Mouse (Mus musculus) neural tube, embryonic 13.5 days (tissue): ENCODE results near the gene Gm49388. TPM values are rescaled to one million over a fixed set of nuclear protein-coding genes. Genes with fewer than 3 reads are reported as not detected.

Experiments used
- ATAC-seq: fragments of 200-750 bp; cut with Nextera tagmentation; 2 replicates; pipeline ENCODE4 v1.8.0; 2017; ENCODE audit warnings: low read depth, mild to moderate bottlenecking, moderate TSS enrichment, moderate library complexity
- H3K27ac ChIP-seq: fragments of 300-500 bp; sonication (generic); replicated peaks from 2 replicates; pipeline ENCODE4 v1.5.1; 2015; ENCODE audit warnings: moderate library complexity, mild to moderate bottlenecking, inconsistent platforms
- H3K27me3 ChIP-seq: fragments of 300-500 bp; sonication (generic); 2 replicates; pipeline ENCODE4 v1.6.1; 2015; ENCODE audit warnings: mild to moderate bottlenecking, inconsistent platforms
- H3K36me3 ChIP-seq: fragments of 300-500 bp; sonication (generic); 2 replicates; pipeline ENCODE4 v1.6.1; 2015; ENCODE audit warnings: mild to moderate bottlenecking, inconsistent platforms
- H3K4me1 ChIP-seq: fragments of 300-500 bp; sonication (generic); replicated peaks from 2 replicates; pipeline ENCODE4 v1.6.1; 2015; ENCODE audit warnings: inconsistent platforms
- H3K4me2 ChIP-seq: fragments of 300-500 bp; sonication (generic); 2 replicates; pipeline ENCODE4 v1.6.1; 2015; ENCODE audit warnings: inconsistent platforms, mild to moderate bottlenecking, moderate library complexity
- H3K4me3 ChIP-seq: fragments of 300-500 bp; sonication (generic); 2 replicates; pipeline ENCODE4 v1.5.1; 2015; ENCODE audit warnings: mild to moderate bottlenecking, inconsistent platforms
- H3K9ac ChIP-seq: fragments of 300-500 bp; sonication (generic); 2 replicates; pipeline ENCODE4 v1.6.1; 2015; ENCODE audit warnings: moderate library complexity, mild to moderate bottlenecking, inconsistent platforms
- H3K9me3 ChIP-seq: fragments of 300-500 bp; sonication (generic); 2 replicates; pipeline ENCODE4 v1.6.1; 2016; ENCODE audit warnings: inconsistent platforms
- WGBS: fragments of 180-500 bp; shearing (Covaris S2); methylation state at CpG from one replicate; pipeline ENCODE4 v1.1.7; 2015; 5-methylcytosine and 5-hydroxymethylcytosine counted together
- polyA plus RNA-seq: library from polyadenylated mRNA; unstranded; fragments of >200 nt; fragmentation: Nextera tagmentation; extraction: Ambion mirVana; gene quantifications from 2 replicates; pipeline ENCODE4 v1.2.1, GENCODE M21; 2015

Gene Gm49388
- polyA plus RNA-seq, 1 experiment from 2014 or later: not detected

- no peak overlapping the region for H3K4me2 ChIP-seq
- no peak for ATAC-seq
- WGBS: 83% methylated on average over 4 of the region's 4 CpGs
These were observed 28.4 kb downstream of the Gm49388 start for GRCm38 (mm10) chr7:127813821-127814220.

DNA sequence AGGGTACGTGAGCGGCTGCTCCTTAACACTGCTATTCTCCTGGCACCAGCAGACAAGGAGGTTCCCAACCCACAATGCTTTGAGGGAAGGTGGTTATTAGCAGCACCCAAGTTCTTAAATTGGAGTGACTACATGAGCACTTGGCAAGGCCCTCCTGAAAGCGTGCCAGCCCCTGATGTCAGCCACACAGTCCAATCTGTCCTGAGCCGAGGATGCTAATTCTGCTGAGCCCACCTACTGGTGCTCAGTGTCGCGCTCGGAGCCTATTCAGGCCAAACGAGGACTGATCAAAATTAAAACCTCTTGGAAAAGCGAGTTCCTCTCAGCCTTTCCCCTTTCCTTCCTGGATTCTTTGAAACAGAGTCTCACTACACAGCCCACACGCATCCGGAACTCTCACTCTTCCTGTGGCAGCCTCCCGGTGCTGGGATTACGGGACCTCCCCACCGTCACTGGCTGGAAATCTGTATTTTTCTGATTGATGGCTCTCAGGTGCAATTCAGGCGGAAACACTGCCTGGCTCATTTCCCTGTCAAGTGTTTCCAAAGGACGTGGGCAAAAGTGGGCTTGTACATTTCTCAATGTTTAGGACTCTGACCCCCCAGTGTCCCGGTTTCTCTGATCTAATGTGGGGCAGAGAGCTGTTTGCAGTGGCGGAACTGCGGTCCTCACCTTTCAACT is 29.0 kb downstream of the Gm49388 start:
- H3K36me3 ChIP-seq: peaks cover 68% of the 10 kb centered on the region

More at GRCm38 (mm10) chr7:127813821-127814220, 28.4 kb downstream of the Gm49388 start:
- peaks cover 72% of the 10 kb centered on the region for H3K36me3 ChIP-seq
- no peak overlapping the region for H3K27ac ChIP-seq
- no peak overlapping the region for H3K4me3 ChIP-seq
- no peak overlapping the region for H3K9ac ChIP-seq
- H3K9me3 ChIP-seq: no peaks in the 10 kb centered on the region
- no peaks in the 10 kb centered on the region for H3K27me3 ChIP-seq
- H3K4me1 ChIP-seq: no peaks in the 10 kb centered on the region

DNA sequence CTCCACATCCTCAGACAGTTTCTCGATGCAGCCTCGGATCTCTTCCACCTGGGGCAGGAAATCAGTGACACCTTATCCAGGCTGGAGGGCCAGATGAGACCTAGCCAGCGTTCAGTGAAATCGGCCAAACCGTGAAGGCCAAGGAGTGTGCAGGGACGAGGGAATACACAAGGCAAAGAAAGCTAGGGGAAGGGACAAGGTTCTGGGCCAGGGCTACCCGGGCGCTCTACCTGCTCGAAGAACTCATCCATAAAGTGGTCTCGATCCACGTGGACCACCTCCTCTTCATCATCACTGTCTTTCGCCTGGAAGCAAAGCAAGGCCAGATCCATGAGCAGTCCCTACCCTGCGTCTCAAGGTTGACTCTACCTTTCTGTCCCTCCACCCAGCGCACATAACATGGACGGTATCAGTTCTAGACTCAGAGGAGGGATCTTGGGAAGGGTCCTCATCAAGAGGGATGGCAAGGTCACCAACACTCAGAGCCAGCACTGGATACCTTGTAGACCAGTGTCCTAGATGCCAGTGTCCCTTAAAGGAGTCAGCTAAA is 29.8 kb downstream of the Gm49388 start:
- Histone ChIP-seq H3K36me3 (peaks cover 59% of the 10 kb centered on the region), H3K4me1 (no peaks in the 10 kb centered on the region), H3K4me3 (no peak overlapping the region), H3K27ac (no peak overlapping the region), H3K9me3 (no peaks in the 10 kb centered on the region), H3K27me3 (no peaks in the 10 kb centered on the region), H3K9ac (peak overlapping the region; percentile 26; the same call in 1 of the 2 replicates), H3K4me2 (no peak overlapping the region)
- ATAC-seq: no peak
- 93% methylated on average over 15 of the region's 15 CpGs for WGBS

More for the DNA sequence above, 29.0 kb downstream of the Gm49388 start:
- no peak overlapping the region for H3K9ac ChIP-seq
- 85% methylated on average over 19 of the region's 19 CpGs for WGBS
- H3K27me3 ChIP-seq: no peaks in the 10 kb centered on the region
- H3K27ac ChIP-seq: no peak overlapping the region
- no peak overlapping the region for H3K4me2 ChIP-seq
- H3K9me3 ChIP-seq: no peaks in the 10 kb centered on the region
- H3K4me3 ChIP-seq: no peak overlapping the region
- no peak for ATAC-seq
- no peaks in the 10 kb centered on the region for H3K4me1 ChIP-seq

- peaks cover 49% of the 10 kb centered on the region for H3K36me3 ChIP-seq
- H3K27me3 ChIP-seq: no peaks in the 10 kb centered on the region
- no peak overlapping the region for H3K27ac ChIP-seq
- no peaks in the 10 kb centered on the region for H3K9me3 ChIP-seq
- peaks cover 6% of the 10 kb centered on the region; the same call in 1 of the 2 replicates for H3K4me1 ChIP-seq
- peak overlapping the region; percentile 26 for H3K9ac ChIP-seq
- no peak overlapping the region for H3K4me2 ChIP-seq
- no peak overlapping the region for H3K4me3 ChIP-seq
- 66% methylated on average over 15 of the region's 15 CpGs for WGBS
- no peak for ATAC-seq
These were observed 30.8 kb downstream of the Gm49388 start for GRCm38 (mm10) chr7:127815954-127816821.

GRCm38 (mm10) chr7:127817053-127817452 is 31.6 kb downstream of the Gm49388 start:
- WGBS: 79% methylated on average over 7 of the region's 7 CpGs
- Histone ChIP-seq H3K4me1 (peaks cover 12% of the 10 kb centered on the region; the same call in 1 of the 2 replicates), H3K36me3 (peaks cover 42% of the 10 kb centered on the region), H3K4me2 (no peak overlapping the region), H3K27ac (no peak overlapping the region), H3K4me3 (no peak overlapping the region), H3K9ac (no peak overlapping the region), H3K9me3 (no peaks in the 10 kb centered on the region), H3K27me3 (no peaks in the 10 kb centered on the region)
- no peak for ATAC-seq

GRCm38 (mm10) chr7:127817776-127818175 is 32.4 kb downstream of the Gm49388 start:
- WGBS: 91% methylated on average over 5 of the region's 5 CpGs
- no peak overlapping the region for H3K4me2 ChIP-seq
- no peak for ATAC-seq

DNA sequence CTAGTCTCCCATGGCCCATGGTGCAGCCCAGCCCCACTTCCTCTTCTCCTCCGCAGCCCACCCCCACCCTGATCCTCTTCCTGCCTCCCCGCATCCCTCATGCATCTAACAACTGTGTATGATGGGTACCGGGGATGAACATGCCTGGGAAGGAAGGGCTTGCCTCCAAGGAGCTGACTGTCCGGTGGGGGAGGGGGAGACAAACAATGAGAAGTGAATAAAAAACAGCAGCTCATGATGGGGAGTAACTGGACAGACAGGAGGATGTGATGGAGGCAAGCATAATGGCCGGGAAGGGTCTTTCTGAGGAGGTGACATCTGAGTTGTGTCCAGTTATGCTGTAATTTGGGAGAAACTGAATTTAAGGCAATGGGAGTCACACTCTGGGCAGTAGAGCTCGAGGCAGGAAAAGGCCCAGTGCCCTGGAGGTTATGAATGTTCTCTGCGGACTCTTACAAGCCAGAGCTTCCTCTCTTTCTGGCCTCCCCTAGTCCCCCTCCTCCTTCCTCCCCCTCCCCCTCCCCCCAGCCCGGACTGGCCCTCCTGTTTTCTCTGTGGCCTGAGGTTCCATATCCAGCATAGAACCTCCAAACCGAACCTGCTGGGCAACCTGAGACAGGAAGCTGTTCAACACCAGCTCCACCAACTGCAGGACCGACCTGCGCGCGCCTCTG is 35.6 kb downstream of the Gm49388 start:
- no peak for ATAC-seq

More at GRCm38 (mm10) chr7:127817776-127818175, 32.4 kb downstream of the Gm49388 start:
- Histone ChIP-seq H3K36me3 (peaks cover 35% of the 10 kb centered on the region), H3K27me3 (no peaks in the 10 kb centered on the region), H3K4me3 (no peak overlapping the region), H3K27ac (no peak overlapping the region), H3K9ac (no peak overlapping the region), H3K4me1 (peaks cover 18% of the 10 kb centered on the region), H3K9me3 (no peaks in the 10 kb centered on the region)

DNA sequence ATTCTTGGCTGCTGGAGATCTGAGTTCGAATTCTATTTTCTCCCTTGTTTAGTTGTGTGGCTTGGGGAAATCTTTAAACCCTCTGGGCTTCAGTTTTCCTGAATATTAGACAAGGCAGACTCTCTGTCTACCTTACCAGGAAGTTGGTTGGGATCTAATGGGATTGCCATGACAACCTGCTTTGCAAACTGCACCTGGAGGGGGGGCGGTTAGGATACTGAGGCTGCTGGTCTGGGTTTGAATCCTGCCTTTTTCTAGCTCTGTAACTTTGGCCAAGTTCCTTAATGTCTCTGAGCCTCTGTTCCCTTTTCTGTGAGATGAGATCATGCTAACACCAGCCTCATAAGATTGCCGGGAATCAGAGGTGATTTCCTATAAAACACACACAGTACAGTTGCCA is 37.1 kb downstream of the Gm49388 start:
- Histone ChIP-seq H3K9ac (no peak overlapping the region), H3K36me3 (peaks cover 8% of the 10 kb centered on the region; the same call in 1 of the 2 replicates), H3K4me3 (no peak overlapping the region), H3K27me3 (no peaks in the 10 kb centered on the region), H3K4me2 (no peak overlapping the region), H3K4me1 (peaks cover 38% of the 10 kb centered on the region), H3K27ac (no peak overlapping the region), H3K9me3 (no peaks in the 10 kb centered on the region)
- no peak for ATAC-seq
- 90% methylated on average over 3 of the region's 3 CpGs for WGBS

More for the DNA sequence above, 35.6 kb downstream of the Gm49388 start:
- no peak overlapping the region for H3K9ac ChIP-seq
- H3K4me1 ChIP-seq: peaks cover 38% of the 10 kb centered on the region
- H3K27me3 ChIP-seq: no peaks in the 10 kb centered on the region
- no peaks in the 10 kb centered on the region for H3K9me3 ChIP-seq
- H3K36me3 ChIP-seq: peaks cover 9% of the 10 kb centered on the region; the same call in 1 of the 2 replicates
- no peak overlapping the region for H3K27ac ChIP-seq
- WGBS: 76% methylated on average over 13 of the region's 13 CpGs
- no peak overlapping the region for H3K4me3 ChIP-seq
- no peak overlapping the region for H3K4me2 ChIP-seq

- ATAC-seq: peak; percentile 20; the same call in 1 of the 2 replicates
- peaks cover 3% of the 10 kb centered on the region; the same call in 1 of the 2 replicates for H3K36me3 ChIP-seq
- H3K9ac ChIP-seq: peak overlapping the region; percentile 96
- 57% methylated on average over 6 of the region's 11 CpGs for WGBS
- peak overlapping the region; percentile 79 for H3K4me2 ChIP-seq
- no peaks in the 10 kb centered on the region for H3K9me3 ChIP-seq
- H3K4me1 ChIP-seq: peaks cover 38% of the 10 kb centered on the region
- peak overlapping the region; percentile 76 for H3K4me3 ChIP-seq
- peak overlapping the region; percentile 93 for H3K27ac ChIP-seq
- H3K27me3 ChIP-seq: no peaks in the 10 kb centered on the region
These were observed 38.1 kb downstream of the Gm49388 start for GRCm38 (mm10) chr7:127823236-127824171.

- peak; percentile 93 for ATAC-seq
These were observed 38.9 kb downstream of the Gm49388 start, which contains the start of the genes Stx4a and Stx1b for GRCm38 (mm10) chr7:127824176-127824871. Stx4a (plus strand) TSS chr7:127824294. Stx1b (minus strand) TSS chr7:127824549.

More at GRCm38 (mm10) chr7:127824176-127824871, 38.9 kb downstream of the Gm49388 start, which contains the start of the genes Stx4a and Stx1b:
- Histone ChIP-seq H3K9ac (peak within 1 kb of the TSS; percentile 96), H3K4me2 (peak within 1 kb of the TSS; percentile 79), H3K27ac (peak within 1 kb of the TSS; percentile 93), H3K4me1 (peaks cover 38% of the 10 kb centered on the region), H3K36me3 (no peaks in the 10 kb centered on the region), H3K9me3 (no peaks in the 10 kb centered on the region), H3K4me3 (peak within 1 kb of the TSS; percentile 76), H3K27me3 (no peaks in the 10 kb centered on the region)
- 4% methylated on average over 32 of the region's 38 CpGs for WGBS
